In the genomic region with DNA sequence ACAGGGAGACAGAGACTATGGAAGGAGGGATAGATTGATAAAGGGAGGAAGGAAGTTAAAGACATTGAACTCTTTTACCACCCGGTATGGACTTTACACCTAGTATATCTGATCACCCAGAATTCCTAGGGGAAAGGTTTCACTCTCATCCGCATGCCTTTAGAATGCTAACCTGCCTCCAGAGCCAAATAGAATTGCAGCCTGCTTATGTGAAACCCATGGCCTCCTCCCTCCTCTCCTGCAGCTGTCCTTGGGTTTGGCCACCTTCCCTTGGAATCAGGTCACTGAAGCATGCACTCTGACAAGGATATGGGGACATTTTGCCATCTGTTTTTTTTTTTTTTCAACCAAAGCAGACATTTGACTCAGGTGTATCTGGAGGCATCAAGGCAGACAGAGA, we compare ENCODE assay signal across 21 mouse cellular contexts. TPM values are rescaled to one million over a fixed set of nuclear protein-coding genes. Genes with fewer than 3 reads are reported as not detected.
DNase-seq lines count a peak whose midpoint lies in the region; ATAC-seq and TF ChIP-seq lines count a peak whose summit lies in the region.
"Had no signal": no experiment of that assay in that cellular context is flagged by ENCODE, and none has a peak within 500 bp of the region (broad histone marks: within the 10 kb centered on the region; RNA-seq: fewer than 3 reads in every experiment).

No protein-coding gene starts in this region.

- H3K4me3 ChIP-seq in liver, postnatal 0 days (ENCODE audit: low read depth, low read length), result no peak overlapping the region
- H3K4me3 ChIP-seq: embryonic facial prominence, embryonic 13.5 days; heart, embryonic 13.5 days; layer of hippocampus, adult 2 months; left cerebral cortex, adult 2 months; limb, embryonic 12.5 days had no signal

- H3K27me3 ChIP-seq in liver, postnatal 0 days (ENCODE audit: insufficient read depth, low read length), result no peaks in the 10 kb centered on the region
- H3K27me3 ChIP-seq: embryonic facial prominence, embryonic 13.5 days; heart, embryonic 13.5 days; limb, embryonic 12.5 days had no signal

- no peak for TF ChIP-seq EP300 in liver, postnatal 0 days (IDR thresholded peaks at IDR 0.05; ENCODE audit: low read depth)

- no peaks in the 10 kb centered on the region for H3K36me3 ChIP-seq in liver, postnatal 0 days (replicated peaks; ENCODE audit: insufficient read depth, low read length)
- H3K36me3 ChIP-seq: heart, embryonic 13.5 days; limb, embryonic 12.5 days had no signal

- H3K9ac ChIP-seq in liver, postnatal 0 days (replicated peaks), result no peak overlapping the region
- H3K9ac ChIP-seq: embryonic facial prominence, embryonic 13.5 days; forebrain, postnatal 0 days; heart, embryonic 13.5 days; limb, embryonic 12.5 days had no signal

- no peaks in the 10 kb centered on the region for H3K9me3 ChIP-seq in liver, postnatal 0 days (ENCODE audit: low read length)
- H3K9me3 ChIP-seq: embryonic facial prominence, embryonic 13.5 days; heart, embryonic 13.5 days had no signal

- peak overlapping the region; percentile 74 for H3K27ac ChIP-seq in liver, postnatal 0 days (ENCODE audit: low read depth)
- H3K27ac ChIP-seq: embryonic facial prominence, embryonic 13.5 days; heart, embryonic 13.5 days; layer of hippocampus, adult 2 months; left cerebral cortex, adult 2 months; limb, embryonic 12.5 days had no signal

- intact Hi-C loops in heart, postnatal 36 days (cut with DNase I), result no loop called here

- H3K4me2 ChIP-seq in liver, postnatal 0 days (ENCODE audit: low read depth, low read length), result no peak overlapping the region
- H3K4me2 ChIP-seq: embryonic facial prominence, embryonic 13.5 days; heart, embryonic 13.5 days; limb, embryonic 12.5 days had no signal

- DNase-seq in heart, adult 11 months, result peak; percentile 86
- no peak for DNase-seq in heart, postnatal 36 days
- no peak for DNase-seq in liver, postnatal 0 days
- no peak for DNase-seq in liver
- DNase-seq in cerebellum, adult 9-11 months, result peak; percentile 50
- DNase-seq in skeletal muscle tissue, adult 2 months (ENCODE audit: low read depth, low spot score), result peak; percentile 43
- no peak for DNase-seq in spleen, postnatal 4 days (ENCODE audit: low spot score in 2 of 2)
- no peak for DNase-seq in layer of hippocampus, postnatal 14 days (ENCODE audit: low spot score in 2 of 2)
- DNase-seq: forebrain, postnatal 0 days; heart, postnatal 4 days; lung, postnatal 14 days; spleen, adult 18-20 months; thymus, postnatal 14 days had no signal

- no peak for TF ChIP-seq CTCF in liver, postnatal 0 days (IDR thresholded peaks at IDR 0.05; ENCODE audit: low read depth)

- 62% methylated on average over 2 of the region's 2 CpGs for WGBS in liver, postnatal 0 days (ENCODE audit: insufficient replicate concordance)

- peak; percentile 26 for ATAC-seq in liver, postnatal 0 days
- ATAC-seq: forebrain, postnatal 0 days had no signal

- H3K4me1 ChIP-seq in liver, postnatal 0 days (ENCODE audit: insufficient read depth), result peaks cover 20% of the 10 kb centered on the region

RNA-seq across cellular contexts. Expression of gene Lrtm1, which starts 3.3 kb away (rescaled TPM):
- total RNA-seq in heart, postnatal 36 days (2021), result 100 to 1,000 TPM; 165 to 198 TPM
- polyA plus RNA-seq in liver, postnatal 0 days (2015; fragmentation: Nextera tagmentation; extraction: Ambion mirVana), result 1.6 and 1.7 TPM in 2 replicates
- not detected for total RNA-seq in layer of hippocampus, postnatal 14 days (2021)
- total RNA-seq: common myeloid progenitor, adult 5-6 weeks; forebrain, postnatal 0 days; layer of hippocampus, adult 2 months; left cerebral cortex, adult 2 months; megakaryocyte-erythroid progenitor cell, adult 5-6 weeks had no signal
- polyA plus RNA-seq: C2C12 had no signal

Comparison
In these comparisons a context has a peak if more than half of its experiments do, and no peak if none do; other contexts are left out.
1. DNase-seq: peak in heart, adult 11 months (single experiment), cerebellum, adult 9-11 months (single experiment) and skeletal muscle tissue, adult 2 months (single experiment); none in heart, postnatal 36 days (0 of 2), liver, postnatal 0 days (single experiment), liver (single experiment), spleen, postnatal 4 days (0 of 2) and layer of hippocampus, postnatal 14 days (0 of 2).
2. RNA of gene Lrtm1, which starts 3.3 kb away (total RNA-seq): 165 to 198 TPM in heart, postnatal 36 days; not detected in layer of hippocampus, postnatal 14 days; every median in the first group is over 100 times any median in the second.